Mouse (Mus musculus): ENCODE measurements around the gene Pheta1. TPM values are rescaled to one million over a fixed set of nuclear protein-coding genes. Genes with fewer than 3 reads are reported as not detected.

Pheta1 gene
- polyA plus RNA-seq, 1 experiment: 17.6 TPM

DNA sequence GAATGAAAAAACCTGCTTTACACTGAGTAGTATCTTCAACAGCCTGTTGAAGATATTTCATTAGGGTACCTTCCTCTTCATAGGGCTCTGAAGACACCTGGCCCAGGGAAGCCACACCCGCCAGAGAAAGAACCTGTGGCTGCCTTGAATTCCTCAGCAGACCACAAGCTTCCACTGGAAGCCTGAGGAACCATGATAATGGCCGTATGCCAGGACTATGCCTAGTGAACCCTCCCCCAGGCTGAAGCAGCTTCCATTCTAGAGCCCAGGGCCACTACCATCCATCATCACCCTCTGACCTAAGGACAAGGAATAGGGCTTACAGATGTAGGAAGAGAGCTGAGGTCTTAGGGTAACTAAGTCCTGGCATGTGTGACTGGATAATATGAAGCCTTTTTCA is 28.6 kb upstream of the Pheta1 start:
- Histone ChIP-seq H3K4me1 (ENCODE audit: control insufficient read depth, insufficient read depth, low read length) (peaks cover 46% of the 10 kb centered on the region), H3K27me3 (ENCODE audit: control insufficient read depth, insufficient read depth, low read length) (no peaks in the 10 kb centered on the region), H3K4me3 (replicated peaks; ENCODE audit: insufficient read depth, low read depth, low read length) (no peak overlapping the region), H3K27ac (ENCODE audit: insufficient read depth, low read length) (no peak overlapping the region)
- TF ChIP-seq CTCF (IDR thresholded peaks at IDR 0.05; ENCODE audit: borderline replicate concordance, insufficient read depth, low read depth, low read length): no peak
- TF ChIP-seq POLR2A (IDR thresholded peaks at IDR 0.05; ENCODE audit: borderline replicate concordance, insufficient read depth, low read length): no peak
- 77% methylated on average over 2 of the region's 2 CpGs for WGBS
- DNase-seq: peak in 1 of 2 experiments; percentile 17

DNA sequence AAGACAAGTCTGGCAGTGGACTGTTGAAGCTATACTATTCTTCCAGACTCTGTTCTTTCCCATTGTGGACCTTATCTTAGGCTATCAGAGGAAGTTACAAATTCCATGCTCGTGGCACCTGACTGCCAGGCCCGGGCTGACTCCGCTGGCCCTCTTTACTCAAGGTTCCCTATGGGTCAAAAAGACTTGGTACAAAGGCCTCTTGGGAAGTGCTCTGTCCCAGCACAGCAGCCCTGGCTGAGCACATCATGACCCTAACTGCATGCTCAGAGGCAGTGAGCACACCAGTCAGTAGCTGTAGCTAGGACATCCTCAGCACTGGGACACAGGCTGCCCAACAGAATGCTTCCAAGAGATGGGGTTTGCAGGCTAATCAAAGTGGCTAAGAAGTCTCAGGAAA is 28.1 kb upstream of the Pheta1 start:
- Histone ChIP-seq H3K4me1 (ENCODE audit: control insufficient read depth, insufficient read depth, low read length) (peaks cover 51% of the 10 kb centered on the region), H3K27ac (ENCODE audit: insufficient read depth, low read length) (no peak overlapping the region), H3K27me3 (ENCODE audit: control insufficient read depth, insufficient read depth, low read length) (no peaks in the 10 kb centered on the region), H3K4me3 (replicated peaks; ENCODE audit: insufficient read depth, low read depth, low read length) (no peak overlapping the region)
- TF ChIP-seq CTCF (IDR thresholded peaks at IDR 0.05; ENCODE audit: borderline replicate concordance, insufficient read depth, low read depth, low read length): no peak
- TF ChIP-seq POLR2A (IDR thresholded peaks at IDR 0.05; ENCODE audit: borderline replicate concordance, insufficient read depth, low read length): no peak
- no peak for DNase-seq
- WGBS: 81% methylated on average over 3 of the region's 3 CpGs

DNA sequence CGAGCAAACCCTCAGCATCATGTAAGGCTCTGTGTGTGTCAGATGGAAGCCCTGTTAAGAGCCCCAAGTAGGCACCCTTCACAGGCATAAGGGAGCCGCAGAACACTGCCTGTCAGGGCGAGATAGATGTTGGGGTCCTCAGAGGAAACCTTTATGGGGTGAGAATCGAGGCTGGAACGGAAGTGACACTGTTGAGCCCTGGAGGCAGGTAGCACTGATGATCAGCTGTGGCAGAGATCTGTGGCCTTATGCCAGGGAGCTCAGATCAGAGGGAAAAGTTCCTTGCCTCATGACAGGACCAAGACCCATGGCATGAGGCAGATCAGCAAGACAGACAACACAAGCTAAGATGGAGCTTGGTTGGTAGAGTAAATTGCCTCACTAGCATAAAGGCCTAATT is 27.7 kb upstream of the Pheta1 start:
- TF ChIP-seq CTCF (IDR thresholded peaks at IDR 0.05; ENCODE audit: borderline replicate concordance, insufficient read depth, low read depth, low read length) (no peak), POLR2A (IDR thresholded peaks at IDR 0.05; ENCODE audit: borderline replicate concordance, insufficient read depth, low read length) (no peak)
- no peak overlapping the region for H3K4me3 ChIP-seq (replicated peaks; ENCODE audit: insufficient read depth, low read depth, low read length)
- peaks cover 52% of the 10 kb centered on the region for H3K4me1 ChIP-seq (ENCODE audit: control insufficient read depth, insufficient read depth, low read length)
- H3K27me3 ChIP-seq (ENCODE audit: control insufficient read depth, insufficient read depth, low read length): no peaks in the 10 kb centered on the region
- peak; percentile 33 to 36 for DNase-seq
- WGBS: 60% methylated on average over 5 of the region's 5 CpGs
- H3K27ac ChIP-seq (ENCODE audit: insufficient read depth, low read length): no peak overlapping the region

DNA sequence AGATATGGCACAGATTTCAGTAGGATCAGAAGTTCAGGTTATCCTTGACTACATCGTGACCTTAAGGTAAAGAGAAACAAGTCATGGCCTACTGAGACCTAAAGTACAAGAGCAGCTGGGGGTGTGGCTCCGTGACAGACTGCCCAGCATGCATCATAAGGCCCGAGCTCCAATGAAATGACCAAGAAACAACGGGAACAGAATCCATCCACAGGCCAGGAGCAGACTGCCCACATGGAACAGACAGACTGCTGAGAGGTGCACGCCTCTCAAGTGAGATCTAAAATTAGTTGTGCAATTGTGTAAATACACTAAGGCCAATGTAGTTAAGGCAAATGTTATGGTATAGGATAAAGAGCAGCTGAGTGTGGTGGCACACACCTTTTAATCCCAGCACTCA is 27.2 kb upstream of the Pheta1 start:
- TF ChIP-seq CTCF (IDR thresholded peaks at IDR 0.05; ENCODE audit: borderline replicate concordance, insufficient read depth, low read depth, low read length) (no peak), POLR2A (IDR thresholded peaks at IDR 0.05; ENCODE audit: borderline replicate concordance, insufficient read depth, low read length) (no peak)
- 7% methylated on average over 5 of the region's 5 CpGs for WGBS
- Histone ChIP-seq H3K27ac (ENCODE audit: insufficient read depth, low read length) (no peak overlapping the region), H3K4me1 (ENCODE audit: control insufficient read depth, insufficient read depth, low read length) (peaks cover 56% of the 10 kb centered on the region), H3K4me3 (replicated peaks; ENCODE audit: insufficient read depth, low read depth, low read length) (no peak overlapping the region), H3K27me3 (ENCODE audit: control insufficient read depth, insufficient read depth, low read length) (no peaks in the 10 kb centered on the region)
- DNase-seq: peak; percentile 50 to 69

DNA sequence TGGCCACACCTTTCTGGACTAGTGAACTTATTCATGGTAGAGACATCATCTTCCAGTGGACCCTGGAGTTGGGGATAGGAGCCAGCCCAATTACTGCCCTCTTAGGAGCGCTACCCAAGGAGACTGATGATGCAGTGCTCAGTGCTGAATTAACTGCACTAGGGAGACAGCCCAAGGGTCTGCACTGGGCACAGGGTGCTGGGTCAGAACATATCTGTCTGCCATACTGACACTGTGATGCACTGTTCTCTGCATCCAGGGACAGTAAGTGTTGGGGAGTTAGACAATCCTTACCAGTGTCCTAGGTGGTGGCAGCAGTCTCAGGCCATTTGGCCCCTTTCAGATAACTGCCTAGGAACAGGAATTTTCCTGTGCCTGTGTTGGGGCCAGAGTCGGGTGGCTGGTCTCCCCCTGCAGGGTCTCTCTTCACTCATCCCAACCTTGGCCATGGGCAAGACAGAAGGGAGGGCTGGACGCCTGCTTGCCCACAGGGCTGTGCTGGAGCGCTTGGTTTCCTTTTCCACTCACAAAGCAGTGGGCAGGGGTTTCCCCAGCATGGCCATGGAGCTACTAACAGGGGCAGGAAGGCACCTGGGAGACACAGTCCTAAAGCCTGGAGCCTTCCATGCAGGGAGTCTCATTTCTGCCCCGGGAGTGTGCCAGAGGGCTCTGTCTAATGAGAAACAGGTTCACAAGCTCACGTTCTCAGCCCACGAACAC is 25.8 kb upstream of the Pheta1 start:
- Histone ChIP-seq H3K4me3 (replicated peaks; ENCODE audit: insufficient read depth, low read depth, low read length) (no peak overlapping the region), H3K27ac (ENCODE audit: insufficient read depth, low read length) (no peak overlapping the region), H3K27me3 (ENCODE audit: control insufficient read depth, insufficient read depth, low read length) (no peaks in the 10 kb centered on the region), H3K4me1 (ENCODE audit: control insufficient read depth, insufficient read depth, low read length) (peaks cover 65% of the 10 kb centered on the region)
- DNase-seq: peak; percentile 17 to 31
- TF ChIP-seq CTCF (IDR thresholded peaks at IDR 0.05; ENCODE audit: borderline replicate concordance, insufficient read depth, low read depth, low read length) (no peak), POLR2A (IDR thresholded peaks at IDR 0.05; ENCODE audit: borderline replicate concordance, insufficient read depth, low read length) (no peak)
- WGBS: 26% methylated on average over 7 of the region's 7 CpGs

DNA sequence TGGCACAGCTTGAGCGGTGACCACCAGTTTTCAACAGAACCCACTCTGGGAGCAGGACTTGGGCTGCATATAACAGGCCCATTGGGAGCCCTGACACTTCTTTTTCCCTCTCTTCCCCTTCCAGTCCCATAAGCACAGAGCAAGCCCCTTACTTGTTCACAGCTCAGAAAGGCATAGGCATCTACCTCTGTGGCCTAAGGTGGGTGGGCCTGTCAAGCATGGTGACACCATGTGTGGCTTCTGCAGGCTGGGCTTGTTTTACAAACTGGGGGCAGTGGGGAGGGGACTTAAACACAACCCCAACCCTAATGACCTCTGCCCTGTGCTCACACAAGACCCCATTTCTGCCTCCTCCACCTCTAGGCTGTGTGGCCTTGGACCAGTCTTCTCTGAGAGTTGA is 25.1 kb upstream of the Pheta1 start:
- H3K4me3 ChIP-seq (replicated peaks; ENCODE audit: insufficient read depth, low read depth, low read length): no peak overlapping the region
- 0 out of 2 replicates have a peak overlapping the region, but pooled peaks have one; percentile 37 for H3K27ac ChIP-seq (ENCODE audit: insufficient read depth, low read length)
- no peaks in the 10 kb centered on the region for H3K27me3 ChIP-seq (ENCODE audit: control insufficient read depth, insufficient read depth, low read length)
- 50% methylated on average over 1 of the region's 1 CpGs for WGBS
- no peak for DNase-seq
- H3K4me1 ChIP-seq (ENCODE audit: control insufficient read depth, insufficient read depth, low read length): peaks cover 70% of the 10 kb centered on the region
- TF ChIP-seq POLR2A (IDR thresholded peaks at IDR 0.05; ENCODE audit: borderline replicate concordance, insufficient read depth, low read length): no peak

DNA sequence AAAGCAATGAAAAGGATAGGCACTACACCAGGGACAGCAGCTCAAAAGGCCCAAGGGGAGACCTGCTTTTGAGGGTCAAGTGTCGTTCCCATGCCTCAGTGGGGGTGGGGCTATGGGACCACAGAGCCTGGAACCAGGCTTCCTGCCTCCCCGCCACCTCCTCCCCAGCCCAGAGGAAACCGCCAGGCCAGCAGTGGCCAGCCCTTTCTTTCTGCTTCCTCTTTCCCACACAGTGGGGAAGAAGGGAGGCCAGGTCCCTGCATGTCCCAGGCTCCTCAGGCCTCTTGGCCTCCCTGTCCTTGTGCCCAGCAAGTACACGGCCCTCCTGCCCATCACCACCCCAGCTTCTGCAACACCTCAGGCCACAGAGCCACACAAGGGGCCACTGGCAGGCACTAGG is 24.7 kb upstream of the Pheta1 start:
- no peak for TF ChIP-seq POLR2A (IDR thresholded peaks at IDR 0.05; ENCODE audit: borderline replicate concordance, insufficient read depth, low read length)
- no peak for TF ChIP-seq CTCF (IDR thresholded peaks at IDR 0.05; ENCODE audit: borderline replicate concordance, insufficient read depth, low read depth, low read length)
- peak in 1 of 2 experiments; percentile 20 for DNase-seq
- peak overlapping the region; percentile 37 for H3K27ac ChIP-seq (ENCODE audit: insufficient read depth, low read length)
- H3K4me3 ChIP-seq (replicated peaks; ENCODE audit: insufficient read depth, low read depth, low read length): no peak overlapping the region
- no peaks in the 10 kb centered on the region for H3K27me3 ChIP-seq (ENCODE audit: control insufficient read depth, insufficient read depth, low read length)
- peaks cover 73% of the 10 kb centered on the region for H3K4me1 ChIP-seq (ENCODE audit: control insufficient read depth, insufficient read depth, low read length)
- 51% methylated on average over 4 of the region's 4 CpGs for WGBS

DNA sequence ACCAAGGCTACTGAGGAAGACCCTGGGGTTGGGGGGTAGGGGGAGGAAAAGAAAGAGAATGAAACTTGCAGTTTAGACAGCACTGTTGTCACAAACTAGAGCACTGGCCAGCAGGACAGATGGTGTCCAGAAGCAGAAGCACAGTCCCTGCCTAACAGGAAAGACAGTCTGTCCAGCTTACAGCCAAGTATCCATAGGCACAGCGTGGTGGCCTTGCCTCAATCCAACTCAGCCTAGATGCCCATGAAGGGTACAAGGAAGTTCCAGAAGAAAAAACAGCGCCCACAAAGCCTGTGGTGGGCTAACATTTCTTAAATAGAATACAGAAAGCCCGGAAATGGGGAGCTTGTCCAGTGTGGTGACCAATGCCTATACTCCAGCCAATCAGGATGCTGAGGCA is 23.2 kb upstream of the Pheta1 start:
- DNase-seq: peak; percentile 65 to 79
- Histone ChIP-seq H3K4me3 (replicated peaks; ENCODE audit: insufficient read depth, low read depth, low read length) (no peak overlapping the region), H3K27me3 (ENCODE audit: control insufficient read depth, insufficient read depth, low read length) (no peaks in the 10 kb centered on the region), H3K4me1 (ENCODE audit: control insufficient read depth, insufficient read depth, low read length) (peaks cover 81% of the 10 kb centered on the region), H3K27ac (ENCODE audit: insufficient read depth, low read length) (peak overlapping the region; percentile 64; the same call in 1 of the 2 replicates)
- TF ChIP-seq POLR2A (IDR thresholded peaks at IDR 0.05; ENCODE audit: borderline replicate concordance, insufficient read depth, low read length) (no peak), CTCF (IDR thresholded peaks at IDR 0.05; ENCODE audit: borderline replicate concordance, insufficient read depth, low read depth, low read length) (no peak)
- 19% methylated on average over 3 of the region's 3 CpGs for WGBS
